Comparison of ENCODE assay signal across 8 mouse cellular contexts in the genomic region with DNA sequence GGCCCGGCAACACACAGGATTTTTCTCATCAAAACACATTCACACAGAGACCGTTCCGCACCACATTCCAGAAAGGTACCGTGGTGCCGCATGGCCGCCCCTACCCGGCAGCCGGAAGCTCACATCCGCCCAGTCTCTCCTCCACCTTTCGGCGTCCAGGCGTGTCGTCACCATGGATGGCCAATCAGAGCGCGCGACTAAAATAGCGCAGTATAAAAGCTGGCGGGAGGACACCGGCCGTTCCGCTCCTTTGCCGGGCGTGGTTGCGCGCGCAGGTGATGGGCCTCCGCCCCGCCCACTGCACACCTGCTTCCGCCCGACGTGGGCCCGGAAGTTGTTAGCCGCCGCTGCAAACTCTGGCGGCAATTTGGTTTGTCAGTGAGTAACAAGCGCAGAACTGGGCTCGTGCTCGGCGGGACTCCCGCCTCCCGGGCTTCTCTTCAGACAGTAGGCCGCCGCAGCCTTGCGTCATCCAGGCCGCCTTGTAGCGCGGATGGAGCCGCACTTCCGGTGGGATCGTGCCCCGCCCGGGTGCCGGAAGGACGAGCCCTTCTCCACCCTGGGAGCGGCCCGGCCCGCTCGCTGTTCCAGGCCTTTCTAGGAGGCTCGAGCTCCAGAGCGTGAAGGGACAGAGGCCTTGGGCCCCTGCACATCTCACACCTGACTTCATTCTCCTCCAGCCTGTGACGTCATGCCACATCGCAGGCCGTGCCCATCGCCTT. TPM values are rescaled to one million over a fixed set of nuclear protein-coding genes. Genes with fewer than 3 reads are reported as not detected.
DNase-seq lines count a peak whose midpoint lies in the region; ATAC-seq lines count a peak whose summit lies in the region.

No protein-coding gene starts in this region.

- peak; percentile 94 to 97 for DNase-seq in adrenal gland, adult (ENCODE audit: inconsistent age in 2 of 2, low spot score in 1 of 2)
- peak; percentile 97 for DNase-seq in embryo, embryonic 10.5 days (ENCODE audit: low spot score)
- peak; percentile 91 for DNase-seq in gastrocnemius, postnatal 14 days
- DNase-seq in left cerebral cortex, postnatal 10 days (ENCODE audit: extremely low spot score in 1 of 2, low spot score in 2 of 2), result peak; percentile 91 to 94
- peak; percentile 95 for DNase-seq in right cerebral cortex, postnatal 25 days
- peak; percentile 88 to 92 for DNase-seq in urinary bladder, postnatal 4 days (ENCODE audit: low spot score in 2 of 2)

- intact Hi-C loops in gastrocnemius, postnatal 14 days (cut with DNase I; ENCODE audit: low total_unique reads), result no loop called here
- intact Hi-C loops in left cerebral cortex, postnatal 10 days (cut with DNase I), result no loop called here

- ATAC-seq in inflammation-experienced regulatory T-cells, adult 6 months, result peak; percentile 86
- peak; percentile 95 for ATAC-seq in megakaryocyte-erythroid progenitor cell, adult 5-6 weeks (replicated peaks; ENCODE audit: low FRiP score, low TSS enrichment, poor library complexity, severe bottlenecking)

RNA-seq across cellular contexts. Expression of a gene that starts 45.3 kb away (rescaled TPM):
- 10 to 100 TPM; 10.3 to 16.5 TPM for total RNA-seq in gastrocnemius, postnatal 14 days (2021)
- 100 to 1,000 TPM; 111 to 138 (median 117) TPM for polyA plus RNA-seq in inflammation-experienced regulatory T-cells, adult 6 months (2017; shearing (Covaris generic))
- total RNA-seq in left cerebral cortex, postnatal 10 days (2021), result 10 to 100 TPM; 23.8 to 39.2 TPM
- 82.2 and 85.0 TPM in 2 replicates for total RNA-seq in megakaryocyte-erythroid progenitor cell, adult 5-6 weeks (2014; fragmentation: Nextera tagmentation)
- 161 and 203 TPM in 2 replicates for total RNA-seq in megakaryocyte-erythroid progenitor cell, adult 5-6 weeks (2017)

Comparison
In these comparisons a context has a peak if more than half of its experiments do, and no peak if none do; other contexts are left out.
1. Peak in every context shown above with its lines: DNase-seq and ATAC-seq.